Mouse (Mus musculus) liver, embryonic 14.5 days (tissue): ENCODE measurements at regions not wholly inside any gene's neighbourhood (a gene's known extent, or its start where the extent isn't known, plus 50 kb on each side); places are given as distances from the start of the nearest gene placed in this dataset.

Source experiments
- CTCF ChIP-seq: IDR thresholded peaks from 2 replicates; pipeline ENCODE4 v1.5.1; 2016; ENCODE audit warnings: antibody characterized with exemption, low read depth, control low read depth
- EP300 ChIP-seq: IDR thresholded peaks from 2 replicates; pipeline ENCODE4 v1.6.1; 2016; ENCODE audit warnings: antibody characterized with exemption, low read depth

GRCm38 (mm10) chr14:24771663-24772062, 284.7 kb downstream of the Rps24 start:
- TF ChIP-seq EP300: no peak
- TF ChIP-seq CTCF: no peak
